Mouse (Mus musculus): Measurements from ENCODE around the gene Cryba4.

Cryba4 gene

GRCm38 (mm10) chr5:112252400-112252799, at the start of gene Cryba4:
Gene Cryba4, minus strand, starts transcription at chr5:112252518.
- in situ Hi-C loops (cut with MboI, MseI), result loop anchor here (25.0 kb wide), 1 partner anchor 1860 kb away; no protein-coding TSS in a partner anchor

- in situ Hi-C loops (cut with MboI, MseI), result no loop called here
Measured at GRCm38 (mm10) chr5:112301694-112302093, 49.4 kb upstream of the Cryba4 start.

GRCm38 (mm10) chr5:112300721-112301308, 48.5 kb upstream of the Cryba4 start:
- in situ Hi-C loops (cut with MboI, MseI), result no loop called here

GRCm38 (mm10) chr5:112300112-112300511, 47.8 kb upstream of the Cryba4 start:
- in situ Hi-C loops (cut with MboI, MseI), result no loop called here

- in situ Hi-C loops (cut with MboI, MseI), result no loop called here
Measured at GRCm38 (mm10) chr5:112299399-112299798, 47.1 kb upstream of the Cryba4 start.

GRCm38 (mm10) chr5:112298226-112298988, 46.1 kb upstream of the Cryba4 start:
- in situ Hi-C loops (cut with MboI, MseI), result no loop called here

- in situ Hi-C loops (cut with MboI, MseI), result no loop called here
Measured at GRCm38 (mm10) chr5:112297257-112297656, 44.9 kb upstream of the Cryba4 start.

GRCm38 (mm10) chr5:112296404-112297181, 44.3 kb upstream of the Cryba4 start:
- in situ Hi-C loops (cut with MboI, MseI), result no loop called here

GRCm38 (mm10) chr5:112295564-112295963, 43.2 kb upstream of the Cryba4 start:
- in situ Hi-C loops (cut with MboI, MseI), result no loop called here

- in situ Hi-C loops (cut with MboI, MseI), result no loop called here
Measured at GRCm38 (mm10) chr5:112295162-112295561, 42.8 kb upstream of the Cryba4 start.

- in situ Hi-C loops (cut with MboI, MseI), result no loop called here
Measured at GRCm38 (mm10) chr5:112294696-112295095, 42.4 kb upstream of the Cryba4 start.

GRCm38 (mm10) chr5:112293800-112294199, 41.5 kb upstream of the Cryba4 start:
- in situ Hi-C loops (cut with MboI, MseI), result no loop called here

- in situ Hi-C loops (cut with MboI, MseI), result no loop called here
Measured at GRCm38 (mm10) chr5:112292343-112292980, 40.1 kb upstream of the Cryba4 start.

GRCm38 (mm10) chr5:112291866-112292265, 39.5 kb upstream of the Cryba4 start:
- in situ Hi-C loops (cut with MboI, MseI), result no loop called here

GRCm38 (mm10) chr5:112290536-112290880, 38.2 kb upstream of the Cryba4 start:
- in situ Hi-C loops (cut with MboI, MseI), result no loop called here

- in situ Hi-C loops (cut with MboI, MseI), result no loop called here
Measured at GRCm38 (mm10) chr5:112289819-112290535, 37.7 kb upstream of the Cryba4 start.

GRCm38 (mm10) chr5:112289236-112289635, 36.9 kb upstream of the Cryba4 start:
- in situ Hi-C loops (cut with MboI, MseI), result no loop called here

GRCm38 (mm10) chr5:112288193-112289141, 36.1 kb upstream of the Cryba4 start:
- in situ Hi-C loops (cut with MboI, MseI), result no loop called here

GRCm38 (mm10) chr5:112287652-112288051, 35.3 kb upstream of the Cryba4 start:
- in situ Hi-C loops (cut with MboI, MseI), result no loop called here

GRCm38 (mm10) chr5:112286984-112287641, 34.8 kb upstream of the Cryba4 start:
- in situ Hi-C loops (cut with MboI, MseI), result no loop called here

All from T-helper 1 cell (primary cell).